Mouse (Mus musculus): ENCODE results near the gene Dab1.

Dab1 gene

DNA sequence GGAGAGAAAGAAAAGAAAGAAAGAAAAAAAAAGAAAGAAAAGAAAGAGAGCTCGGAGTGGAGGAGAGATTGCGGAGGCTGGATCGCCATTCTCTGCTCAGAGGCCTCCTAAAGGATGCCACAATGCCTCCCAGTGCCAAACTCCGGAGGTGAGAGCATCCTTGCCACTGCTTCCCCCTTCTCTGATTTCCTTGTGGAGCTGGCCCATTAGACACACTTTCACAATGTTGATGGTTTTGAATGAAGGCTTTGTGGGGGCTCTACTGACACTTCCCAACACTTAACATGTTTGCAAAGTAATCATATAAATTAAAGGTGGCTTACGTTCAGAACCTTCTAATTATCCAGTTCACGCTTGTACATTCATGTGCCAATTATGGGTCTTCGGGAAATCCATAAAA is 749.9 kb downstream of the Dab1 start:
- DNase-seq (ENCODE audit: extremely low spot score) = no peak

DNA sequence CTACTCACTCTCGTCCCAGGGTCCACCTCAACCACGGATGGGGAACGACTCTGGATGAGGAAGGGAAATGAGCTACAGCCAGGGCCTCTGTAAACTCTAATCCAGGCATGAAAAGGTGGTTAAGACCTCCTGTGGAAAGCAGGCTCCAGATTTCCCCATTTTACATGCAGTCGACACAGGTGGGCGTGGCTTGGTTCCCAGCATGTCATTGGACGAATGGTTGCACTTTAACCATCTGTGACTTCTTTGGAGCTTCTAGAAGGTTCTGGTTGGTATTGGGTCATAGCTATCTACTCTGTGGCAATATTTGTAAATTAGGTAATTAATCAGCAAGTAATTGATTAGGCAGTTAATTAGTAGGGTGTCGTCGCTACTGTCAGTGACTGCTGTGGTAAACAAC is 752.0 kb downstream of the Dab1 start:
- no peak for DNase-seq (ENCODE audit: extremely low spot score)

DNA sequence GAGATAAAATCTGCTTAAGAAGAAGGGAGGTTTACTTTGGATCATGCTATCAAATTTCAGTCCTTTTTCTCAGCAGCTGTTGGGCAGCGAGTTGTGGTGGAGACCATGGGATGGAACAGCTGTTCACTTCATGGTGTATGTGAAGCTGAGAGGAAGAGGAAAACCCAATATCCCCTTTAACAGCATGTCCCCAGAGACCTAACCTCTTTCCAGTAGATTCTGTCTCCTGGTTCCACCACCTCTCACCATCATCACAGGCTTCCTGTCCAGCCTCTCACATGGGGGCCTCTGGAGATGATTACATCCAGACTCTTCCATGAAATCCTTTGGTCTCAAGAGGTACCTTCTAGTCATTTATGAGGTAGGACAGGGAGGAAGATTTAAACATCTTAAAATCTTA is 755.0 kb downstream of the Dab1 start:
- no peak for DNase-seq (ENCODE audit: extremely low spot score)

DNA sequence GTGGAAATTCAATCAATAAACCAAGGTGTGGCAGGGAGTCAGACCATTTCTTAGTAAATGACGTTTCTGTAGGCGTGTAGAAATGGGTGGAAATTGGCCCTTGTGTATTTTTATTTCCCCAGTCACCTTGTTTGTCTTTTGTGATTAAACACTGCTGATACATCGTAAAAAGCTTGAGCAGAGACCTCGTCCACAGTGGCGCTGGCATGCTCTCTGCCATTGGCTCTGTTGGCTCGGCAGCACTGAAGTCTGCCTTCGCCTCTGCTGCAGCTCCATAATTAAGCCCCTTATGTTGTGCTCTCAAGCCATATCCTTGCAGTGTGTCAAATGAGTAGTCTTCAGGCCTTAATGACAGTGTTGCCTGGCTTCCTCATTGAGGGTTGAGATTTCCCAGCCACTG is 765.5 kb downstream of the Dab1 start:
- no peak for DNase-seq (ENCODE audit: extremely low spot score)

DNA sequence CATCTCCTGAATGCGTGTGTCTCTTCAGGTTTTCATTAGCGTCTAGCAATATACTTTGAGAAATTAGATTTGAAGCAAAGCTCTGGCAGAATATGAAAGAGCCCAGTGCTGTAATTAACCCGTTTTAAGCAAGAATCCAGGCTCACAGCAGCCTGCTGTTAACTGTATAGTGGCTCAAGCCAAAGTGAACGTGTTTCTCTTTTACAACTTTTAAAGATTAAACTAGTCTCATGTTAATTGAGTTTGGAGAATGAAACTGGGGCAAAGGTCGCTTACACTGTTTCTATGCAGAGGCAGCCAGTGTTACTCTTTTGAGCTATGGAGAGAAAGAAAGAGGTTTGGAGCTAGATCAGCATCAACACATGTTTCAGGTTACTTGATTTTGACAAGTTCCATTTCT is 766.1 kb downstream of the Dab1 start:
- no peak for DNase-seq (ENCODE audit: extremely low spot score)

DNA sequence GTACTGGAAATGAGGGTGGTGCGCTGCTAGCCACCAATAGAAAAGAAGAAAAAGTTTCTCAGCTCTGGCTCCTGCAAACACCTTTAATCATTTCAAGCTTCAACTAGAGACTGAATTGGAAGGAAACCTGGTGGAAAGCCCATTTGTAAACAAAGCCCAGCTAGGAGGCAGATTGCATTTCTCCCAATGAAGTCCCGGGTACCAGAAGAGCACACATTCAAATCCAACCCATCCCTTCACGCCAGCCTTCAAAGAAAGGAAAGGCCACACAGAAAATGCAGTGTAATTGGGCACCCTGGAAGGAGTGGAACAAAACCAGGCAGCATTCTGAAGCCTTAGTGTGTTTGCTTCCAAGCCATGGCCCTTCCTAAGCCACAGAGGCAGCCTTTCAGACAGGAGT is 776.4 kb downstream of the Dab1 start:
- no peak for DNase-seq (ENCODE audit: extremely low spot score)

DNA sequence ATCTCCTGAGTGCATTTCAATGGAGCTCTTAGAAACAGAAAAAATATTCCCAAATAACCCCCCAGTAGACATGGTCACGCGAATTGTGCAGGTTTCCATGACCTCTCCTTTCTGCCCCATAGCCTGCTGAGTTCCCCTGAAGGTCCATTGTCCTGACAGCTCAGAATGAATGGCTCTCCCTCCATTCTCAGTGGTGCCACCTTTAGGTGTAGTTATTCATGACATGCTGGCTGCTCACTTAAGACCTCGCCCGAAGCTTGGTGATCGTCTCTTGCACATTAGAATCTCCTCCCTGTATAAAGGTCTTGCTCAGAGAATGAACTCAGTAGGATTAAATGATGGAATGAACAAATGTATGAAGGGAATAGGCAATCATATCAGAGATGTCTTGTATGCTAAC is 776.9 kb downstream of the Dab1 start:
- no peak for DNase-seq (ENCODE audit: extremely low spot score)

DNA sequence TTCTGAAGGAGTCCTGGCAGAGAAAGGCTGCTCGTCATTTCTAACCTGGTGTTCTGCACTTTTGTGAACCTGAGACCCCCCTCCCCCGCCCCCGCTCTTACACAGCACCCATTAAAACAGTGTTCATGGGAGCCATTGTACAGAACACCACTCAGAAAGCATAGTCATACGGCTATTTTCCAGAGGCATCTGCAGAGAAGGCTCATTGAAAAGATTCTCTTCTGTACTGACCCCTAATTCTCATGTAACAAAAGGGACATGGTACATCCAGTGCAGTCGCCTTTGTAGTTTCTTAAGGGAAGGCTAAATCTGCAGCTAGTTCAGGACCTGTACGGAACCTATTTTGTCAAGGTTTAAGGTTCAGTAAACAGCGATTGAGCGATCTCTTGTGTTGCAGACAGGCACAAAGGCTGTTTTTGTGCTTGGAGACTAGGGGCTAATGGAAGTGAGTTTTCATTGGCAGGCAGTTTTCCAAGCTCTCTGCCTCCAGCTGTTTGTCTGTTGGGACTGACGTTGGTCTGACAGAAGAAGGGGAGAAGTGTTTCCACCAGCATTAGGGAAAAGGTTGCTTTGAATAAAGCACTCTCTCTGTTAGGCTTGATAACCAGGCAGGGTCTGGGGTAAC is 780.1 kb downstream of the Dab1 start:
- DNase-seq (ENCODE audit: extremely low spot score) = no peak

DNA sequence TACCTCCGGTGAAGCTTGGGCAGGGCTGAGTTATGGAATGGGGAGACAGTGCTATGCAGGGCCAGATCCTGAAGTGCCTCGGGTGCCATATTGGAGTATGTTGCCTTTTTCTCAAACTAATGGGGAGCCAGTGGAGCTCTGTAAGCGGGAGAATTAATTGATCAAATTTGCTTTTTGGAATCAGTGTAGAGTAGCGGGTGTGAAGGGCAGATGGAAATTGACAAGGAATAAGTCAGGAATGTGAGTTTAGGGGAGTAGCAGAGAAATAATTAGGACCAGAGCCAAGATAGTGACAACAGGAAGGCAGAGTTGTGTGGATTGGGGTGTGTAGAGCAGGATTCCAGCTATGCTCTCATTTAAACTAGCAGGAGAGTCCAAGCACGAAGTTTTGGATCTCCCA is 784.9 kb downstream of the Dab1 start:
- no peak for DNase-seq (ENCODE audit: extremely low spot score)

DNA sequence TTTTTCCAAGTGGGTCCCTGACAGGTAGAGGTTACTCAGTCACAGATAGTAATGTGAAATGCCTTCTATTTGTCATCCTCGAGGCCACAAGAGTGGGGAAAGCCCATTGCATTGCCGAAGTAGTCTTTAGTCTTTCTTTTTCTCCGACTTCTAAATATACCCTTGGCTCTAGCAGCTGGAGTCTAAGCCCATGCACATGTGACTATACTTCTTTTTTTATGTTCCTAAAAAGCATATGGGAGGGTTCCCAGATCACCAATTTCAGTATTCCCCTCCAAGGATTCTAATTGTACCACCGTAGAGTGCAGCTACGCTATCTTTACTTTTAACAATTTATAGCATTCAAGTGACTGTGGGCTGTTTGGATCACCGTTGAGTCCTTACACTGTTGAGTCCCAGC is 791.8 kb downstream of the Dab1 start:
- no peak for DNase-seq (ENCODE audit: extremely low spot score)

DNA sequence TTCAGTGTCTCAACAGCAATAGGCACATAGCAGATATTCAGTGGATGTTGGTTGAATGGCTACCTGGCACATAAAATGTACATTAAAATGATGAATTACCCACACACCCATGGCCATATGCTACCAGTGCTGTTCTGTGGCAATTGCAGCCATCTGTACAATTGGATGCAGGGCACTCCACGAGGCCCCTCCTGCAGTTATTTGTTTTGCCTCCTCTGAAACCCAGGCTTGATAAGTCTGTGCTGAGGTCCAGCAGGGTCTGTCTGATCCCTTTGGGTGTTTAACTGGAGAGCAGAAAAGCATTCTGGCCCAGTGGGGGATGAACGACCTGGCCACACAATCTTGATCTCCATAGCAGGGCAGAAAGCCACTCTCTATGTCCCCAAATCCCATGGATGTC is 796.3 kb downstream of the Dab1 start:
- no peak for DNase-seq (ENCODE audit: extremely low spot score)

DNA sequence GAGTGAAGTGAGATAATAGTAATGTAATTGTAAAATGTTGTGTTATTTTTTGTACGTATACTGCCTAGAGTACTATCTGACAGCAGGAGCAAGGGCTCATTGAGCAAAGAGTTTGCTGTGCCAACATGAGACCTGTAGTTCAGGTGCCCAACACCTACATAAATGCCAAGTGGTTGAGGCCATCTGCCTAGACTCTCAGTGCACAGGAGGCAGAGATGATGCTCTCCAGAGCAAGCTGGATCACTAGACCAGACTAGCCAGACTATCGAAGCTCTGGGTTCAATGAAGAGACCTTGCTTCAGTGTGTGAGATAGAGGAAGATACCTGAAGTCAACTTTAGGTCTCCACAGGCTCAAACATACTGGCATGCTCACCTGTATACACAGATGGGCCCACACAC is 799.2 kb downstream of the Dab1 start:
- no peak for DNase-seq (ENCODE audit: extremely low spot score)

DNA sequence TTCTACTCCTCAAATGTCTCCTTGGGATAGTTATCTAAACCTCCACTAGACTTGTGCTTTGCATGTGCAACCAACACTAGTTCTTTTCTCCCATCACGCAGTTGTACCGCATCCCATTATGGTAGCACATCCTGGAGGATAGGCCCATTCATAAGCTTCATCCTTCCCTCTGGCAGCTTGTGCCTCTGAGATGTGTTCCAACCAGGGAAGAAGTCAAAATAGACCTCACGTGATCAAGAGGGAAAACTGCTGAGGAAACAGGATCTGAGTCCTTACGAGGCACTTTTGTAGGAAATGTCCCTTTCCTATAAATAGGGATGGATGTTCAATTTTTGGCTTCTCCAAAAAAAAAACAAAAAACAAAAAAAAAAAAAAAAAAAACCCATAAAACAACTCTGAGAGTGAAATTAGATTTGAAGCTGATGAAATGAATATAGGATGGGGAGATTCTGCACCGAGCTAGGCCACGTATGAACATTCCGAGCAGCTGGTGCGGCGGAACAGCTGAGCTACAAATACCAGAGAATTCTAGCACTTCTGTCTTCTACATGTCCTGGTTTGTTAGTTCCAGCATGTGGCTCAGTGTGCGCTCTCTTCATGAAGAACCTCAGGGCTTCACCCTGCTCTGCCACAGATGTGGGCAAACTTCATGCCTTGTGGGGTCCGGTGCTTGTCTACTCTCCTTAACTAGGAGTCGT is 802.0 kb downstream of the Dab1 start:
- no peak for DNase-seq (ENCODE audit: extremely low spot score)

DNA sequence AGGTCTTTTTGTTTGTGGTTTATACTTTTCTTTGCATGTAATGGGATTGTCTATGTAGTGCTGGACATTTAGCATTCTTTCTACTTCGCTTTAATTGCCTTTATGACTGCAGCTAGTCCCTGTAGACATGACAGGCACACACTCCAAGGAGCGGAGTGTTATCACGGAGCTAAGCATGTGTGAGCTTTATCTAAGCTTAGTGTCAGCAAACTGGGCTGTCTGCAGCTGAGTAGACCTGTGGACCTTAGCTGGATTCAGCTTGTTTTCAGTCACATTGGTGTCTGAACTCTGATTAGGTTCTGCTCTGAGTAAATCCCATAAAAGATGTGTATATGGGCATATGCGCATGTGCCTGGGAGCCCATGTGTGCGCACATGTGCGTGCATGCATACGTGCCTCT is 810.0 kb downstream of the Dab1 start:
- no peak for DNase-seq (ENCODE audit: extremely low spot score)

DNA sequence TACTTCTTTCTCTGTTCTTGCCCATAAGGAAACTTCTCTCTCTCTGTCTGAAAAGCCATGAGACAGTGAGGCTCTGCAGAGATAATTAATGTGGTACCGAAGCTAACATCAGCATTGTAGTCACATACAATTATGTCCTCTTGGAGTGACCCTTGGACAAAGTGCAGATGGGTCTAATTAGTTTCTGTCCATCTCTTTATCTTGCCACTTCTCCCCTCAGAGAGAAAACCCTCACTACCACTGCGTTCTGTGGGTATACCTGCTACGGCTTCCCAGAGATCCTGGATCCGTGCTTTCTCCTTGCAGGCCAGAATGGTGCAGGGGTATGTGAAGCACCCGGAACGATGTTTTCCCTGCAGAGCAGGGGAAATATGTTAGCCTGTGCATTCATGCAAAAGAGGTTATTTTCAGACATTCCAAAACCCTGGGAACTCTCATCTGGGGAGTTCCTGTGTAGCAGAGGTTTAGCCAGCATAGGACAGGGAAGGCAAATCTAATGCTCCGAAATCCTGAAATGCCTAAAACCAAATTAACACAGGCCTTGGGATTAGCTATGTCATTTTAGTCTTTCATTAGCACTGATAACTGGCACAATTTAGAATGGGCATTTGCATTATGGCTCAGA is 812.2 kb downstream of the Dab1 start:
- no peak for DNase-seq (ENCODE audit: extremely low spot score)

DNA sequence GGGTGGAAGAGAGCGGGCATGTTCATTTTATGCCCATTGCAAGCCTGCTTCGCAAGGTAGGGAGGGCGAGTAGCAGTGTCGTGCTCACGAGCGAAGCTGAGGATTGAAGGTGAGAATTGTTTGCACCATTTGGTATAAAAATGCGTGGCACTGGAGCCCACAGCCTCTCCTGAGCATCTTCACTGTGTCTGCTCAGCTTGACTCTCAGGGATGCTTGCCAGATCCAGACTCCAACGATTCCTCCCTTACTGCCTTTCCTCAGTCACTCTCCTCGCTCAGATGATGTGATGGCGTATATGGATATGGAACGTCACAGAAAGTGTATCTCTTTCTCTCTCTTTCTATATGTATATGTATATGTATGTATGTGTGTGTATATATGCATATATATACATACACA is 813.0 kb downstream of the Dab1 start:
- DNase-seq (ENCODE audit: extremely low spot score) = no peak

DNA sequence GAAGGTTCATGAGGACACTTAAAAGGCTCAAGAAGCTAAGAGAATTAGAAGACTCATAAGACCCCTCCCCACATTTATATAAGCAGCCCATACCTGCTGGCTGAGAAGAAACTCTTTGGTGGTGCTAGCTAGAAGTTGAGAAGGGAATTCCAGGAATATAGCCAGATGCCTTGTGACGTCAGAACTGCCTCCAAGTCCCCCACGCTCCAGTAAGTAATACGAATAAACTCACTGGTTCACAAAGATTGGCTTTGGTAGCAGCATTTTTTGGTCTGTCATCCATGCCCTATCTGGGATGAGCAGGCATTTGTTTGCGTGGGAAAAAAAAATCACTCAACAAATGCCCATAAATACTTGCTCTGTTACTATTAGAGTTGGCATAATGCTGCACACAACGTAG is 816.6 kb downstream of the Dab1 start:
- no peak for DNase-seq (ENCODE audit: extremely low spot score)

DNA sequence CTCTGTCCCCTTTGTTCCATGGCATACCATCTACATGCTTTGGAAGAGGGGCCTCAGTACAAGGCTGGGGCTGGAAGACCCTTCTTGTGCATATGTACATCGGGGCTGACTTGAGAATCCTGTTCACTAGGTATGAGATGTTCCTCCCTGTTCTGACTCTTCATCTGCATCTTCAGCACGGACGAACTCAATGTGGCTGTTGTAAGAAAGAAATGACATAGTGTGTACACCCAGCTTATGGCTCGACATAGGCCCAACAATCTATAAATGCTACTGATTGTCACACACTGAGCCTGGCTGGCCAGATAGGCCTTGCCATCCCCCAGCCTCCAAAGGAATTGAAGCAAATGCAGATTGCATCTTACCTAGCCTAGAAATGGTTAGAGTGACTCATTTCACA is 817.3 kb downstream of the Dab1 start:
- no peak for DNase-seq (ENCODE audit: extremely low spot score)

DNA sequence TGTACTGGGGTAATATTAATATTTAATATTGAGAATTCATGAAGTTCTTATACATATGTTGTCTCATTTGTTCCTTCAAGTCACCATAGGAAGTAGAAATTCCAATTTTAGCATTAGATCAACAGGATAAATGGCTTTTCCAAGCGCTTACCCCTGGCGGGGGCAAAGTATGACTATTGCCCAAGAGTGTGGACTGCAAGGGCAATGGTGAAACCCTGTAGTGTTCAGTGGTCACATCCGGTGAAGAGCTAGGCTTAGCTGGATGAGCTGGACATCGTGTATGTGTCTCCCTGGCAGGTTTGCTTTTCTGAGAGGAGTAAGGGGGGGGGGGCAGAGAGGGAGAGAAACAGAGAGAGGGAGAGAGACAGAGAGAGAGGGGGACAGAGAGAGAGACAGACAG is 819.6 kb downstream of the Dab1 start:
- DNase-seq (ENCODE audit: extremely low spot score) = no peak

DNA sequence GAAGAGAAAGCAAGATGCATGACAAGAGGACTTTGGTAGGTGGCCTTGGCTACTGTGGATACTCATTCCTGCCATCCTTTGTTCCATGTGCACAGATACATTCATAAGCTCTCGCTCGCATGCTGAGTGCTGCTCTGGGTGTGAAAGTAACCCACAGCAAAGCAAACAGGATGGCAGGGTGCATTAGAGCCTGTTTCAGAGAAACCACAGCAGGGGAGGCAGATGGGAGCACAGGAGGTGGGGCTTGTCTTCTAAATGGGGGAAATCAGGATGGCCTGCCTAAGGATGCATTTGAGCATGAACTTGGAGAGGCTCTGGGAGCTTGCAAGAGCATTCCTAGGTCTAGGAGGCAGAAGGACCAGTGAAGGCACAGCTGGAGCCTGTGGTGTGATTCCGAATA is 820.5 kb downstream of the Dab1 start:
- no peak for DNase-seq (ENCODE audit: extremely low spot score)

DNA sequence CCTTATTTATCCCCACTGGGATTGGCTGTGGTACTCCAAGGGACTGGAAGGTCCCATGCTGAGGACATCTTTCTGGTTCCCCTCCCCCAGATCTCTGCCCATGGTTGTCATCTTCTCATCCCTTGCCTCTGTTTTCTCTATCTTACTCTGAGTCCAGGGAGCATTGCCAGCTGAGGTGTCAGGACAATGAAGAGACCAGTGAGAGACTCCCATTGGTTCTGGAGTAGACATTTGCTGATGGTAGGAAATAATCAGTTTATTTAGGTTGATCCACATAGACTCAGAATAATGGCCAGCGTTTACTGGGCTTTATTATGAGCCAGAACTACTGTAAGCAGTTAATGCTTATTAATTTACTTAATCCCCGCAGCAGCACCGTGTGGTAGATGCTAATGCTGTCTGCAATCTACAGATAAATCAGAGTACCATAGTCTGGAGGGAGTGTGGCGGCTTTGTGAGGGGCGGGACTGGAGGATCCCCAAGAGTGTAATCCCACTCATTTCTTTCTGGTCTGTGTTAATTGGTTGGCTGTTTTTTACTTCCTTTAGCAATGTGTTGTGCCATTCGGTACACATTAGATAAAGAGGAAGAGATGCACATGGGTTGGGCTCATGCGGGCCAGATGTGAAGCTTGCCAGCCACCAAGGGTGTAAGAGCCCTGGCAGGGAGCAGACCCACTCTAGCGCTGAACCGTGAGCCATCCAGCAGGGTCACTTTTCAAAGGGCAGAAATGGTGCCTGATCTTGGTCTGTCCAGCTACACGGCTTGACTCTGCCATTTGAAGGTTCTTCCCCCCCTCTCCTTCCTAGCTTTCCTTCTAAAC is 824.0 kb downstream of the Dab1 start:
- DNase-seq (ENCODE audit: extremely low spot score) = no peak

DNA sequence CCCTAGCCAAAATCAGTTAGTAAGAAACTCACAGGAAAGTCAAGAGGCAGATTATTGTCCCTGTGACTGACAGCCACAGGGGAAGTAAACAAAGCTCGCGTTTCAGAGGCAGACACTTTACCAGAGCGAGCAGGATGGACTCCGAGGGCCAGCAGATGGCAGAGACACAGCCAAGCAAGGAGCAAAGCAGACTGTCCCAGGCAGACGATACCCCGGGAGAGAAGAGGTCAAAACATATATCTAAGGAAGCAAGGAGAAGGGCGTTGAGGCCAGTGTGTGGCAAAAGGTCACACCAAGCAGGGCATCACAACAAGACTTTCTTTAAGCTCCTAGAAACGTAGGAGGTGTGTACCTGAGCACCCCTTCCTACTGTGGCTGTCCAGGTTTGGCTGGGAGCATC is 824.6 kb downstream of the Dab1 start:
- DNase-seq (ENCODE audit: extremely low spot score) = peak; percentile 26

DNA sequence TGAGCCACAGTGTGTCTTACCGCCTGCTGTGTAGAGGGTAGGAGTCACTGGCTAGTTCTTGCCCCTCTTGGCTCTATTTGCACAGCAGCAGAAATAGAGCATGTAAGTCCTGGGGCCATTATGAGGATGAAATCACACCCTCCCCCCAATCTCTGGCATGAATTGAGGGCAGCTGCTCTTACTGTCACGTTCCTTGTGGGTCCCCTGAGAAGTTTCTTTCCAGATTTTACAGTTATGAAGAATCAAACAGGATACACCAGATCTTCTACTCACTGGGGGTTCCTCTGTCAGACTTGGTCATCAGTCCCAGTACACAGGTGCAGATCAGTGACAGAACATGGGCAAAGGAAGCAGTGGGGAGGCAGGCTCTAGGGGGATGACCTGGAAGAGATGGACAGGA is 825.8 kb downstream of the Dab1 start:
- no peak for DNase-seq (ENCODE audit: extremely low spot score)

Data from embryo, embryonic 9.5 days (tissue).